Mouse (Mus musculus): ENCODE measurements around the gene Adcy3.

- TF ChIP-seq SIN3A (IDR thresholded peaks at IDR 0.05; ENCODE audit: low read length) (no peak), CTCF (conservative IDR thresholded peaks at IDR 0.05 in 1 of 2, IDR thresholded peaks at IDR 0.05 in 1 of 2; ENCODE audit: low read depth in 2 of 2, low read length in 2 of 2) (no peak), POLR2A (IDR thresholded peaks at IDR 0.05; ENCODE audit: low read depth, low read length) (no peak), ETS1 (conservative IDR thresholded peaks at IDR 0.05; ENCODE audit: low read depth, low read length) (no peak), IRF4 (IDR thresholded peaks at IDR 0.05; ENCODE audit: low read depth, low read length) (no peak), RCOR1 (conservative IDR thresholded peaks at IDR 0.05; ENCODE audit: low read depth, low read length) (no peak), MAZ (IDR thresholded peaks at IDR 0.05; ENCODE audit: low read depth, low read length) (no peak), ZC3H11A (IDR thresholded peaks at IDR 0.05; ENCODE audit: low read depth, low read length) (no peak), EP300 (IDR thresholded peaks at IDR 0.05; ENCODE audit: low read length) (no peak), GABPA (IDR thresholded peaks at IDR 0.05; ENCODE audit: insufficient replicate concordance, low read depth, low read length) (no peak), ZMIZ1 (IDR thresholded peaks at IDR 0.05; ENCODE audit: low read depth, low read length) (no peak), USF1 (IDR thresholded peaks at IDR 0.05; ENCODE audit: low read depth, low read length) (no peak)
Observed at GRCm38 (mm10) chr12:4180507-4180906, 47.6 kb downstream of the Adcy3 start.

All from CH12.LX (cell line).